Mouse (Mus musculus) hindbrain, embryonic 12.5 days (tissue): Measurements from ENCODE around the gene Srsf3. TPM values are rescaled to one million over a fixed set of nuclear protein-coding genes. Genes with fewer than 3 reads are reported as not detected.

Experiments used
- ATAC-seq: fragments of 200-750 bp; cut with Nextera tagmentation; 2 replicates; pipeline ENCODE4 v1.8.0; 2017; ENCODE audit warnings: moderate TSS enrichment; ENCODE audit not compliant: low FRiP score
- H3K27ac ChIP-seq: fragments of 300-500 bp; sonication (generic); 2 replicates; pipeline ENCODE4 v1.5.1; 2016; ENCODE audit warnings: mild to moderate bottlenecking
- H3K27me3 ChIP-seq: fragments of 300-500 bp; sonication (generic); 2 replicates; pipeline ENCODE4 v1.6.1; 2016; ENCODE audit warnings: mild to moderate bottlenecking
- H3K36me3 ChIP-seq: fragments of 300-500 bp; sonication (generic); 2 replicates; pipeline ENCODE4 v1.6.1; 2016; ENCODE audit warnings: mild to moderate bottlenecking
- H3K4me1 ChIP-seq: fragments of 300-500 bp; sonication (generic); 2 replicates; pipeline ENCODE4 v1.6.1; 2016
- H3K4me2 ChIP-seq: fragments of 300-500 bp; sonication (generic); replicated peaks from 2 replicates; pipeline ENCODE4 v1.6.1; 2016; ENCODE audit warnings: mild to moderate bottlenecking
- H3K4me3 ChIP-seq: fragments of 300-500 bp; sonication (generic); 2 replicates; pipeline ENCODE4 v1.5.1; 2016; ENCODE audit warnings: mild to moderate bottlenecking
- H3K9ac ChIP-seq: fragments of 300-500 bp; sonication (generic); 2 replicates; pipeline ENCODE4 v1.6.1; 2016; ENCODE audit warnings: mild to moderate bottlenecking, moderate library complexity
- H3K9me3 ChIP-seq: fragments of 300-500 bp; sonication (generic); replicated peaks from 2 replicates; pipeline ENCODE4 v1.6.1; 2016; ENCODE audit warnings: mild to moderate bottlenecking
- WGBS: fragments of 180-500 bp; shearing (Covaris S2); methylation state at CpG from one replicate; pipeline ENCODE4 v1.1.7; 2016; 5-methylcytosine and 5-hydroxymethylcytosine counted together
- polyA plus RNA-seq: library from polyadenylated mRNA; unstranded; fragments of >200 nt; fragmentation: Nextera tagmentation; extraction: Ambion mirVana; gene quantifications from 2 replicates; pipeline ENCODE4 v1.2.1, GENCODE M21; 2016

The Srsf3 gene
- polyA plus RNA-seq, 1 experiment from 2014 or later, result 662 TPM

DNA sequence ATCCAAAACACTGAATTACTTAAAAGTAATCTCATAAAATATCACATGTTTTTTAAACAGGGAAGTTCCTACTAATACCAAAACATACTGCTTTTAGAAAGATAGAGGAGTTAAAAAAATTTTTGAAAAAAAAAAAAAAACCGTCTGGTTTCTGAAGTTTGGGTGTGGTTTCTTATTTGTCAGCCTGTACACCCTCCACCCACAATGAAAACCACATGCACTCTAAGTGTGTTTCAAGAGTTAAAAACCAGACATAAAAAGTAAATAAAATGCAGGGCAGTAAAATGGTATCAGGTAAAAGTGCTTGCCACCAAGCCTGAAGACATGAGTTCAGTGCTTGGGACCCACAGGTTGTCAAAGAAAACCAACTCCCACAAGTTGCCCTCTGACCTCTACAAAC is 28.7 kb upstream of the Srsf3 start:
- H3K9me3 ChIP-seq, result no peaks in the 10 kb centered on the region
- peaks cover 24% of the 10 kb centered on the region for H3K4me1 ChIP-seq
- no peak overlapping the region for H3K4me3 ChIP-seq
- H3K9ac ChIP-seq, result no peak overlapping the region
- H3K36me3 ChIP-seq, result peaks cover 26% of the 10 kb centered on the region
- WGBS, result 74% methylated on average over 1 of the region's 1 CpGs
- H3K27ac ChIP-seq, result no peak overlapping the region
- H3K4me2 ChIP-seq, result no peak overlapping the region
- no peaks in the 10 kb centered on the region for H3K27me3 ChIP-seq
- no peak for ATAC-seq

DNA sequence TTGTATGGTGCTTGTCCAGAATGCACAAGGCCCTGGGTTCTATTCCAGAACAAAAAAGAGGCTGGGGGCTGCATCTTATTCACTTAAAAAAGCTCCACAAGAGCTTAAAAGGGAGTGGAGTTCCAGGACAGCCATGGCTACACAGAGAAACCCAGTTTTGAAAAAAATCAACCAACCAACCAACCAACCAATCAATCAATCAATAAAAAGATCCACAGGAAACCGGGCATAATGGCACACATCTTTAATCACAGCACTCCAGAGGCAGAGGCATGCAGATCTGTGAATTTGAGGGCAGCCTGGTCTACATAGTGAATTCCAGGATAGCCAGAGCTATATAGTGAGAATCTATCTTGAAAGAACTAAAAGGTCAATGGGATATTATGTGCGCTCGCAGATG is 27.4 kb upstream of the Srsf3 start:
- H3K4me2 ChIP-seq, result no peak overlapping the region

DNA sequence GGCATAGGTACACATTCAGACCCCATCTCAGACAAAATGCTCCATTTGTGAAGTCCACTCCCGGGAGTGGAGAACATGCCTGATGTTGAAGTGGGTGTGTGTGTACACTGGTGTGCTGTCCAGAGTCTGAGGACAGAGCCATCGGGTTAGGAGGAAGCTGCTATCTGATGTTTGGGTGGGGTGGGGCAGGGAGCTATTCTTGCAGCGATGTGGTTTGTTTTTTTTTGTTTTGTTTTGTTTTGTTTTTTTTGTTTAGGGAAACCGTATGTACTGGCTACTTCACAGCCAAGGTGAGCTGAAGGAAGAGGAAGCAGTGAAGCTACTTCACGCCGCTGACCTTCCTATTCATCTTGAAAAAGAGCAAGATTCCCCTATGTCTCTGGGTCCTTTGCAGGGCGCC is 25.6 kb upstream of the Srsf3 start:
- Histone ChIP-seq H3K27me3 (no peaks in the 10 kb centered on the region), H3K9ac (peak overlapping the region; percentile 97), H3K36me3 (no peaks in the 10 kb centered on the region), H3K4me2 (peak overlapping the region; percentile 84), H3K9me3 (no peaks in the 10 kb centered on the region), H3K4me1 (peaks cover 24% of the 10 kb centered on the region), H3K4me3 (peak overlapping the region; percentile 97), H3K27ac (peak overlapping the region; percentile 96)
- WGBS, result 9% methylated on average over 7 of the region's 7 CpGs
- no peak for ATAC-seq

More for the DNA sequence above, 27.4 kb upstream of the Srsf3 start:
- WGBS, result 92% methylated on average over 3 of the region's 3 CpGs
- Histone ChIP-seq H3K27me3 (no peaks in the 10 kb centered on the region), H3K4me3 (no peak overlapping the region), H3K9ac (no peak overlapping the region), H3K4me1 (peaks cover 24% of the 10 kb centered on the region), H3K27ac (no peak overlapping the region), H3K9me3 (no peaks in the 10 kb centered on the region), H3K36me3 (peaks cover 13% of the 10 kb centered on the region)
- ATAC-seq, result no peak

DNA sequence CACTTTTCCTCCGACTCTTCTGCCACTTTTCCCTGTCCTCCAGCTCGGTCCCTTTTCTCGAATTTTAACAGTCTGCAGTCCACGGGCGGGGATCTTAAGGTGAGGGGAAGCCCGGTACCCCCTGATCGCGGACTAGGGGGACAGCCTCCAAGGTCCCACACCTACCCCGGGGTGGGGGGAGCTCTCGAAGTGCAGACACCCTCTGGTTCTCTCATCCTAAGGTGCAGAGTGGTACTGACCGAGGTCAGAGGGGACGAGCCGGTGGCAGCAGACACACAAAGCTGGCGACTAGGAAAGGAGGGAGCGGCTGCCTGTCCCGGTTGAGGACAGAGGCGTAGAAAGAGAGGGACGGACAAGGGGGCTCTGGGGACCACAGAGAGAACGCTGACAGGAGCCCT is 25.2 kb upstream of the Srsf3 start:
- Histone ChIP-seq H3K9me3 (no peaks in the 10 kb centered on the region), H3K4me2 (peak overlapping the region; percentile 84), H3K9ac (peak overlapping the region; percentile 97), H3K27ac (peak overlapping the region; percentile 96), H3K4me1 (peaks cover 24% of the 10 kb centered on the region), H3K36me3 (no peaks in the 10 kb centered on the region), H3K27me3 (no peaks in the 10 kb centered on the region), H3K4me3 (peak overlapping the region; percentile 97)
- no peak; the same call in 1 of the 2 replicates for ATAC-seq
- under 1% methylated on average over 19 of the region's 19 CpGs for WGBS

DNA sequence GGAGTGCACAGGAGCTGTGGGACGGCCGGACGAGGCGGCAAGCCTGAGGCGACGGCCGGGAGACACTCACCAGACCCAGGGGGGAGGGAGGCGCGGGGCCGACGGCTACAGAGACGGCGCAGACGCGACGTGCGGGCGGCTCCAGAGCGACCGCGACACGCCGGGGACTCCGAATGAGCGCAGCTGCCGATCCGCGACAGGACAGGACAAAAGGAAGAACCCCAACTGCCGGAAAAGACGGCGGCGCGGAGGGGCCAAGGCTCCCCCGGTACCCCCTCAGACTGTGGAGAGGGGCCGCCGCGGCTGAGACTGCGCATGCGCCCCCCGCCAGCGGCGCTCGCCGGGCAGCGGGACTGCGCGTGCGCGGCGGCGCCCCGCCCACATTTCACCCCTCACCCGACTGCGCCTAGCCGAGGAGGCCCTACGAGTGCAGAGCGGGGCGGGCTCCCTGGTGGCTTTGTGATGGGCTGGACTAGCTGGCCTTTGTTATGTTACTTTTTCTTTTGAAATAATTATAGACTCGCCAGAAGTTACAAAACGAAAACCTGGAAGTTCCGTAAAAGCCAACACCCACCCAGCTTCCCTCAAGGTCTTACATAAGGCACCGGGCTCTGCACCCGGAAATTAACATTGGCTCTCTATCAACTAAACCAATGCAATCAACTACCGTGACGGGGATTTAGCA is 24.6 kb upstream of the Srsf3 start, which contains the start of gene Stk38:
Gene Stk38 (minus strand): TSS at position 355 of the 685 bp plus-strand sequence.
- no peaks in the 10 kb centered on the region for H3K36me3 ChIP-seq
- H3K27me3 ChIP-seq, result no peaks in the 10 kb centered on the region
- under 1% methylated on average over 64 of the region's 65 CpGs for WGBS
- no peaks in the 10 kb centered on the region for H3K9me3 ChIP-seq
- H3K9ac ChIP-seq, result peak within 1 kb of the TSS; percentile 97
- peak within 1 kb of the TSS; percentile 97 for H3K4me3 ChIP-seq
- peak; percentile 93 for ATAC-seq
- H3K27ac ChIP-seq, result peak within 1 kb of the TSS; percentile 96
- H3K4me1 ChIP-seq, result peaks cover 24% of the 10 kb centered on the region
- peak within 1 kb of the TSS; percentile 84 for H3K4me2 ChIP-seq

DNA sequence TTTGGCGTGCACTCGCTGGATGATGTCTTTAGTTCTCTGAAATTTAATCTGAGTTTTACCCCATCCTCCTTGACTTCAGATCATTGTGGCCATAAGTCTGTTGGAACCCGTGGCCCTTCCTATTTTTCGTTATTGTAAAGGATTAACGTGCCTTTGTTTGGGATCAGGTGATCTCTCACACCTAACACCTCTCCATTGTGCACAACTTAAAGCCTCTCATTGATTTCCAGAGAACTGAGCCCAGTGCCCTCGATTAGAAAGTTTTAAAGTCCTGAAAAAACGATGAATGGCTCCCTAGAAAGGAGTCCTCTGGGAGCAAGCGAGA is 24.1 kb upstream of the Srsf3 start:
- Histone ChIP-seq H3K4me1 (peaks cover 24% of the 10 kb centered on the region), H3K9me3 (no peaks in the 10 kb centered on the region), H3K4me2 (peak overlapping the region; percentile 84), H3K36me3 (no peaks in the 10 kb centered on the region), H3K27me3 (no peaks in the 10 kb centered on the region), H3K9ac (peak overlapping the region; percentile 97; the same call in 1 of the 2 replicates), H3K27ac (peak overlapping the region; percentile 96), H3K4me3 (peak overlapping the region; percentile 97)
- ATAC-seq, result no peak
- 14% methylated on average over 8 of the region's 8 CpGs for WGBS

DNA sequence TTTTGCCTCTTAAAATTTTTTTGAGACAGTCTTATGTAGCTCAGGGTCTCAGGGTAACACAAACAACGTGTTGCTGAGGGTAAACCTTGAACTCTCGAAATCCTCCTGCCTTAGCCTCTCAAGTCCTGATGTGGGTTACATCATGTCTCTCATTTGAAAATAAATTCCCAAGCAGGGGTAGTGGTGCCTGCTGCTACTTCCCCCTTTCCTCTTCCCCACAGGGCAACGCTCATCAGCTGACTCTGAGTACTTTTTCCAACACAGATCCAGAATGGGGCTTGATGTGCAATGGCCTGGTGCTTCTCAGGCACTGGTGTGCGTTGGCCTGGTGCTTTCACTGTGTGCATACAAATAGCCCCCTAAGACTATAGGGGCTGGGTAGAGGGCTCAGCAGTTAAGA is 23.2 kb upstream of the Srsf3 start:
- Histone ChIP-seq H3K9ac (no peak overlapping the region), H3K27ac (no peak overlapping the region), H3K36me3 (no peaks in the 10 kb centered on the region), H3K27me3 (no peaks in the 10 kb centered on the region), H3K9me3 (no peaks in the 10 kb centered on the region), H3K4me2 (no peak overlapping the region), H3K4me3 (no peak overlapping the region), H3K4me1 (peaks cover 23% of the 10 kb centered on the region)
- ATAC-seq, result no peak
- 79% methylated on average over 4 of the region's 4 CpGs for WGBS

DNA sequence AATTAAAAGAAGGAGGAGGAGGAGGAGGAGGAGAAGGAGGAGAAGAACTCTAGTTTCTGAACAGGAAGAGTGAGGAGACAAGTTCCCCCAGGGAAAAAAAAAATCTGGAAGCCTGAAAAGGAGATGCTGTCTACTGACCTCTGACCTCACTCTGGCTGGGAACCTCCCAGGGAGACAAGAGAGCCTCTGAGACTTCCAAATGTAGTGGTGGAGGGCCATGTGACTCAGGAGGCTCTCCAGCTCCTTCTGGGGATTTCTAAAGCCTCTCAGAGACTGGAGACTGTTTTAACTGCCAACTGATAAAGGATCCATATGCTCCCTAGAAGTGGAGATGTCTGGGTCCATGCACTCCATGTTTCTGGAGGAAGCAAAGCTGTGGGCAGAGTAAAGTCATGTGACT is 18.2 kb upstream of the Srsf3 start:
- Histone ChIP-seq H3K4me3 (no peak overlapping the region), H3K27ac (no peak overlapping the region), H3K9me3 (no peaks in the 10 kb centered on the region), H3K36me3 (no peaks in the 10 kb centered on the region), H3K9ac (no peak overlapping the region), H3K4me1 (0 out of 2 replicates have a peak, but pooled peaks cover 3% of the 10 kb centered on the region), H3K4me2 (no peak overlapping the region), H3K27me3 (no peaks in the 10 kb centered on the region)
- ATAC-seq, result no peak

DNA sequence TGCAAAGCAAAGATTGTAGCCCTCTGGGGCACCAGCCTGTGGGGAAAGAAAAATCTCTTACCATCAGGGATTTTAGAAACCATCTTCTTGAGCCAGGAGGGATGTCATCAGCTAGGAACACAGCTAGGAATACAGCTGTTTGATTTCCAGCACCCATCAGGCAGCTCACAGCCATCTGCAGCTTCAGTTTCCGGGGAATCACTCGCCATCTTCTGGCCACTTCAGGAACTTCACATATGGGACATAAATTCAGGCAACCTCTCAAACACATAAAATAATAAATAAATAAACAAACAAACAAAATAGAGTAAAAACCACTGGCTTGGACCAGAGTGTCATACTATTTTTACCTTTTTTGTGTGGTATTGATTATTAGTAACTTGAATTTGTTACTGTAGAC is 16.8 kb upstream of the Srsf3 start:
- no peaks in the 10 kb centered on the region for H3K9me3 ChIP-seq
- H3K27me3 ChIP-seq, result no peaks in the 10 kb centered on the region
- no peak overlapping the region for H3K9ac ChIP-seq
- H3K27ac ChIP-seq, result no peak overlapping the region
- H3K4me2 ChIP-seq, result no peak overlapping the region
- H3K36me3 ChIP-seq, result no peaks in the 10 kb centered on the region
- no peak overlapping the region for H3K4me3 ChIP-seq
- no peak for ATAC-seq
- 0 out of 2 replicates have a peak, but pooled peaks cover 3% of the 10 kb centered on the region for H3K4me1 ChIP-seq
- 15% methylated on average over 2 of the region's 2 CpGs for WGBS

DNA sequence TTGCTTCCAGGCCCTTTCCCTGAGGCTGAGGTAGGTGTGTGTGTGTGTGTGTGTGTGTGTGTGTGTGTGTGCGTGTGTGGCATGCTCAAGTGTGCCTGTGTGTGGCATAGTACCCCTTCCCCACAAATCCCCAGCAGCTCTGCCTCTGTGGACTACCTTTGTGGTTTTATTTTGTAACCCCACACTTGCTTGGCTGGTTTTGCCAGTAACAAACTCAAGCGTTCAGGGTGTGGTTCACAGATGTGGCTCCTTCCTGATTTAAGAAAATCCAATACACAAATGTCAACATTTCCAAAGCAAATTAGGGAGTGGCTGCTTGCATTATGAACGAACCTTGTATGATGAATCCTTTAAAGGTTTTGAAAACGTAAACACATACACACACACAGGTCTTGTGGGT is 15.7 kb upstream of the Srsf3 start:
- H3K27ac ChIP-seq, result no peak overlapping the region
- no peak for ATAC-seq
- H3K36me3 ChIP-seq, result no peaks in the 10 kb centered on the region
- H3K4me1 ChIP-seq, result 0 out of 2 replicates have a peak, but pooled peaks cover 3% of the 10 kb centered on the region
- WGBS, result 85% methylated on average over 4 of the region's 4 CpGs
- H3K4me3 ChIP-seq, result no peak overlapping the region
- H3K9ac ChIP-seq, result no peak overlapping the region
- no peaks in the 10 kb centered on the region for H3K27me3 ChIP-seq
- no peaks in the 10 kb centered on the region for H3K9me3 ChIP-seq
- H3K4me2 ChIP-seq, result no peak overlapping the region

DNA sequence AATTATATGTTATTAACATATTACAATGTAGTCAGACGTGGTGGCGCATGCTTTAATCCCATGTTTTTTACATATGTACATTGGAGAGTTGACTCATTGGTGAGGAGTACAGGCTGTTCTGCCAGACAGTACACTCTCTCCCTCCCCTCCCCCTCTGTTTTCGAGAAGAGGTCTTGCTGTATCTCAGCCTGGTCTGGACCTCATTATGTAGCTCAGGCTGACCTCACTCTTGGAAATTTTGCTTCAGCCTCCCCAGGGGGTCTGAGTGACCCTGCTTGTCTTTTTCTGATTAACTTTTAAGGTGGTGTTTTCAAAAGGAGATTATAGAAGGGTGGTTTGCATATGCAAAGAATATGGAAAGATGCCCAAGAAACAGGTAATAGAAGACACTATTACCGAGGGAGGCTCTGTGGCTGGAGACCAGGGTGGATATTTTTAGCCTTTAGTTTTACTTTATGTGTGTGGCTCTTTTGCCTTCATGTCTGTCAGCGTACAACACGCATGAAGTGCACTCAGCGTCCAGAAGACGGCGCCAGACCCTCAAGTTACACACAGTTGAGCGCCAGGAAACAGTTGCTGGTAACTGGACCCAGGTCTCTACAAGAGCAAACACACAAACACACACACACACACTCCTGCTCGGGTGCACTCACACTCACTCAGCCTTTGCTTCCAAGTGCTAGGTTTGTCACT is 14.0 kb upstream of the Srsf3 start:
- Histone ChIP-seq H3K4me1 (peaks cover 6% of the 10 kb centered on the region; the same call in 1 of the 2 replicates), H3K9me3 (no peaks in the 10 kb centered on the region), H3K36me3 (no peaks in the 10 kb centered on the region), H3K27me3 (no peaks in the 10 kb centered on the region), H3K4me2 (no peak overlapping the region), H3K27ac (no peak overlapping the region), H3K4me3 (no peak overlapping the region), H3K9ac (no peak overlapping the region)
- WGBS, result 42% methylated on average over 11 of the region's 11 CpGs
- no peak for ATAC-seq

DNA sequence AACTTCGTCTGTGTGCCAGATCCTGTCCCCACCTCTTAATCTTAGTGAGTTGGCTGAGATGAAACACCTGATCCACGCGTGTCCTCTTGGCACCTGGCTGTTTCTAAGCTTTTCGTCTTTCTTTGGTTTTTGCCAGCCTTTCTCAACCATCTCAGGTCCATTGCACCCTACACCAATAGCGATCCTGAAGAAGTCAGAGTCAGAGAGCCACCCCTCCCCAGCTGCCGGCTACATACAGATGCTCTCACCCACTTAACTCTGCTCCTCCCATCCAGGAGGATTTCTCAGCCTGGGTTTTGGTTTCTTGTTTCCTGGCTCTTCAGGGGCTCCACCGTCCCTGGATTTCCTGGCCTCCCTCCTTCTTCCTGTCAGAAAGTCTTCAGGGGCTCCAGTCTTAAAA is 13.0 kb upstream of the Srsf3 start:
- no peaks in the 10 kb centered on the region for H3K36me3 ChIP-seq
- no peak overlapping the region for H3K4me3 ChIP-seq
- no peak overlapping the region for H3K9ac ChIP-seq
- 80% methylated on average over 7 of the region's 7 CpGs for WGBS
- no peaks in the 10 kb centered on the region for H3K9me3 ChIP-seq
- peaks cover 3% of the 10 kb centered on the region; the same call in 1 of the 2 replicates for H3K4me1 ChIP-seq
- ATAC-seq, result no peak
- H3K27ac ChIP-seq, result no peak overlapping the region
- H3K27me3 ChIP-seq, result no peaks in the 10 kb centered on the region
- no peak overlapping the region for H3K4me2 ChIP-seq

DNA sequence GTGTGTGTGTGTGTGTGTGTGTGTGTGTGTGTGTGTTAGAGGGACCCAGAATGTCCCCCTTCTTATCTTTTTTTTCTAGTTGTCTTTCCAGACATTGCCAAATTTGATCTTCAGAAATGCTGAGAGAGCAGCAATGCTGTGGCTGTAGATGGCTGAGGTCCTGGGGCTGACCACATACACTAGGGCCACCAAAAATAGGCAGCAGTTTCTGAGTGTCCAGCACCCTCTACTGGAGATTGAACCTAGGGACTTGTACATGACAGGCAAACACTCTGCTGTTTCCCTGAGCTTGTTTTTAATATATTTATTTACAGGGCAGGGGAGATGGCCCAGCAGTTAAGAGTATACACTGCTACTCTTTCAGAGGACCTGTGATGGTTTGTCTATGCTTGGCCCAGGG is 12.0 kb upstream of the Srsf3 start:
- H3K4me3 ChIP-seq, result no peak overlapping the region
- H3K4me2 ChIP-seq, result no peak overlapping the region
- H3K9ac ChIP-seq, result no peak overlapping the region
- H3K4me1 ChIP-seq, result peaks cover 3% of the 10 kb centered on the region; the same call in 1 of the 2 replicates
- 0 out of 2 replicates have a peak, but pooled peaks cover under 1% of the 10 kb centered on the region for H3K27me3 ChIP-seq
- H3K36me3 ChIP-seq, result no peaks in the 10 kb centered on the region
- H3K27ac ChIP-seq, result no peak overlapping the region
- ATAC-seq, result no peak
- H3K9me3 ChIP-seq, result no peaks in the 10 kb centered on the region
